Mouse (Mus musculus): ENCODE measurements around the gene Nme4. TPM values are rescaled to one million over a fixed set of nuclear protein-coding genes. Genes with fewer than 3 reads are reported as not detected.
"Not testable (repeated sequence)": the region's sequence is repeated elsewhere in the genome, so short reads cannot be mapped to it uniquely, and the experiment has no call there.

Gene Nme4
- polyA plus RNA-seq, 1 experiment from 2014 or later, result 30.9 TPM

DNA sequence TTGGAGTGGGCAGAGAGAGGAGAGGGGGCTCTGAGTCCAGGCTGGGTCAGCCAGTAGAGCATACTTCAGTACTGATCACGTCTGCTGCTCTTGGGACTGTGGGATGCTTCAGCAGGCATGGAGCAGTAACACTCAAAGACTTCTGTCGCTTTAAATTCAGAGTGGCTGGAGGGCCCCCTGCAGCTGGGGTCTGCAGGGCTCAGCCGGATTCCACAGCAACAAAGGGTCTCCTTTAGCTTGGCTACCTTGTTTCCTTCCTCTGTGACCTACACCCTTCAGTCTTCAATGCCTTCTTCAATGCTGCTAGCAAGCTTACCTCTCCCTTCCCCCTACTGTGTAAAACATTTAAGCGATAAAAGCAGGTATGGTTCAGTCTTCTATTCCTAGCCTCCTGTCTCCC, 15.6 kb upstream of the Nme4 start:
- ATAC-seq (ENCODE audit: low FRiP score, low TSS enrichment), result no peak
- H3K9ac ChIP-seq (ENCODE audit: low read length), result no peak overlapping the region
- WGBS, result 20% methylated on average over 4 of the region's 4 CpGs

DNA sequence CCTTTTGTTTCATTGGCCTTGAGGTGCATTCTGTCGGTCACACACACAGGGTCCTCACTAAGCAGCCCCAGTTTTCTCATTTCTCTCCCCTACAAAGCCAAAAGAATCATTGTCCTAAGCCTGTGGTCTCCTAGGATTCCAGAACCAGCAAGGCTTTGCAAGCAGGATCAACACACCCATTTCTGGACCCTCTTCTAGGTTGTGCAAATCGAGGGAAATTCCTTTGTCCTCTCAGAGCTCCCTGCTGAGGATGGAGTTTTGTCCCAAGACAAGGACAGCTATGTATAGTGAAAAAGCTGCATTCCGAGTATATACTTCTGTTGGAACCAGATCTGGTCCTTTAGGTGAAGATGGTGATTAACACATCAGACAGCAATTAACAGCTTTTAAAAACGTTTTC, 14.8 kb upstream of the Nme4 start:
- ATAC-seq (ENCODE audit: low FRiP score, low TSS enrichment) (no peak), DNase-seq (ENCODE audit: low spot score) (no peak)
- no peaks in the 10 kb centered on the region for H3K9me3 ChIP-seq (ENCODE audit: control insufficient read depth, low read length)
- no peak overlapping the region for H3K27ac ChIP-seq (replicated peaks)
- H3K4me2 ChIP-seq (replicated peaks; ENCODE audit: low read depth), result no peak overlapping the region
- WGBS, result 37% methylated on average over 4 of the region's 4 CpGs
- no peaks in the 10 kb centered on the region for H3K36me3 ChIP-seq (ENCODE audit: control insufficient read depth, insufficient read depth, low read length)
- H3K27me3 ChIP-seq (ENCODE audit: control insufficient read depth, insufficient read depth, low read length), result peaks cover 7% of the 10 kb centered on the region
- TF ChIP-seq EP300 (optimal IDR thresholded peaks at IDR 0.05), result no peak
- TF ChIP-seq CTCF (IDR thresholded peaks at IDR 0.05; ENCODE audit: low read depth), result no peak
- H3K4me1 ChIP-seq (replicated peaks; ENCODE audit: control insufficient read depth, insufficient read depth), result no peaks in the 10 kb centered on the region
- H3K4me3 ChIP-seq (ENCODE audit: low read depth, low read length), result no peak overlapping the region
- H3K9ac ChIP-seq (ENCODE audit: low read length), result no peak overlapping the region

More for the DNA sequence above, 15.6 kb upstream of the Nme4 start:
- no peaks in the 10 kb centered on the region for H3K4me1 ChIP-seq (replicated peaks; ENCODE audit: control insufficient read depth, insufficient read depth)
- H3K36me3 ChIP-seq (ENCODE audit: control insufficient read depth, insufficient read depth, low read length), result no peaks in the 10 kb centered on the region
- H3K9me3 ChIP-seq (ENCODE audit: control insufficient read depth, low read length), result no peaks in the 10 kb centered on the region
- no peak overlapping the region for H3K27ac ChIP-seq (replicated peaks)
- TF ChIP-seq EP300 (optimal IDR thresholded peaks at IDR 0.05) (no peak), CTCF (IDR thresholded peaks at IDR 0.05; ENCODE audit: low read depth) (no peak)
- H3K27me3 ChIP-seq (ENCODE audit: control insufficient read depth, insufficient read depth, low read length), result peaks cover 9% of the 10 kb centered on the region
- DNase-seq (ENCODE audit: low spot score), result no peak
- no peak overlapping the region for H3K4me3 ChIP-seq (ENCODE audit: low read depth, low read length)
- H3K4me2 ChIP-seq (replicated peaks; ENCODE audit: low read depth), result no peak overlapping the region

DNA sequence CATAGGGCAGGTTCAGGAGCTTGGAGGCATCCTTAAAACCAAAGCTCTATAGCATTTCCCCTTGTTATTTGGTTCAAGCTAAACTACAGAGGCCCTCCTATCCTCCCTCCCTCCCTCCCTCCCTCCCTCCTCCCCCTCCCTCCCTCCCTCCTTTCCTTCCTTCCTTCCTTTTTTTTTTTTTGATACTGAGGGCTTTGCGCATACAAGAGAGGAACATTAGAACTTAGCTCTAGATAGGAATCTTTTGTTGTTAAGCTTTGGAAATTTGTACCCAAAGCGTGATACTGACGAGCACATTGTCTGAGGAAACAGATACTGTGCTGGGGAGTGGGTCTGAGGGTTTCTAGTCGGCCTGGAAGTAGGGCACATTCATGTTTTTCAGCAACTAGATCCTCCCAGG, 10.2 kb upstream of the Nme4 start:
- ATAC-seq (ENCODE audit: low FRiP score, low TSS enrichment) (no peak), DNase-seq (ENCODE audit: low spot score) (no peak)
- no peak overlapping the region for H3K4me2 ChIP-seq (replicated peaks; ENCODE audit: low read depth)
- no peak overlapping the region for H3K9ac ChIP-seq (ENCODE audit: low read length)
- no peaks in the 10 kb centered on the region for H3K9me3 ChIP-seq (ENCODE audit: control insufficient read depth, low read length)
- WGBS, result 54% methylated on average over 3 of the region's 4 CpGs
- no peaks in the 10 kb centered on the region for H3K4me1 ChIP-seq (replicated peaks; ENCODE audit: control insufficient read depth, insufficient read depth)
- no peak overlapping the region for H3K27ac ChIP-seq (replicated peaks)
- no peaks in the 10 kb centered on the region for H3K36me3 ChIP-seq (ENCODE audit: control insufficient read depth, insufficient read depth, low read length)
- H3K27me3 ChIP-seq (ENCODE audit: control insufficient read depth, insufficient read depth, low read length), result no peaks in the 10 kb centered on the region
- TF ChIP-seq CTCF (IDR thresholded peaks at IDR 0.05; ENCODE audit: low read depth) (no peak), EP300 (optimal IDR thresholded peaks at IDR 0.05) (no peak)
- no peak overlapping the region for H3K4me3 ChIP-seq (ENCODE audit: low read depth, low read length)

DNA sequence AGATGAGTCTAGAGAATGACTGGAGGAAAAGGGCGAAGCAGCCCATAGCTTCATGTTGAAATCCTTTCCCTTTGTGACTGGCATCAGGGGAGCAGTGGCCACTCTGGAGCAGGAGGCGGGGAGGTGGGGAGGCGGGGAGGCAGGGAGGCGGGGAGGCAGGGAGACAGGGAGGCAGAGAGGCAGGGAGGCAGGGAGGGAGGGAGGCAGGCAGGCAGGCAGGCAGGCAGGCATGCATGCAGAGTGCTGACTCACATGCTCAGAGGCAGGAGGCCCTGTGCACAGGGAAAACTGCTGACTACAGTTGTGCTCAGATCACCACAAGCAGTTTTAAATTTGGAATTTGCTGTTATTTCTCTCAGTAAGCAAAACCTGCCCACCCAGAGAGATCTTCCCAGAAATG, 6.1 kb upstream of the Nme4 start:
- peak; percentile 58 for DNase-seq (ENCODE audit: low spot score)
- H3K9ac ChIP-seq (ENCODE audit: low read length), result no peak overlapping the region
- ATAC-seq (ENCODE audit: low FRiP score, low TSS enrichment), result peak; percentile 72
- H3K9me3 ChIP-seq (ENCODE audit: control insufficient read depth, low read length), result no peaks in the 10 kb centered on the region
- WGBS, result 52% methylated on average over 3 of the region's 4 CpGs
- no peaks in the 10 kb centered on the region for H3K36me3 ChIP-seq (ENCODE audit: control insufficient read depth, insufficient read depth, low read length)
- H3K27ac ChIP-seq (replicated peaks), result no peak overlapping the region
- no peak overlapping the region for H3K4me3 ChIP-seq (ENCODE audit: low read depth, low read length)
- no peaks in the 10 kb centered on the region for H3K4me1 ChIP-seq (replicated peaks; ENCODE audit: control insufficient read depth, insufficient read depth)
- no peak for TF ChIP-seq EP300 (optimal IDR thresholded peaks at IDR 0.05)
- no peak overlapping the region for H3K4me2 ChIP-seq (replicated peaks; ENCODE audit: low read depth)
- H3K27me3 ChIP-seq (ENCODE audit: control insufficient read depth, insufficient read depth, low read length), result no peaks in the 10 kb centered on the region

DNA sequence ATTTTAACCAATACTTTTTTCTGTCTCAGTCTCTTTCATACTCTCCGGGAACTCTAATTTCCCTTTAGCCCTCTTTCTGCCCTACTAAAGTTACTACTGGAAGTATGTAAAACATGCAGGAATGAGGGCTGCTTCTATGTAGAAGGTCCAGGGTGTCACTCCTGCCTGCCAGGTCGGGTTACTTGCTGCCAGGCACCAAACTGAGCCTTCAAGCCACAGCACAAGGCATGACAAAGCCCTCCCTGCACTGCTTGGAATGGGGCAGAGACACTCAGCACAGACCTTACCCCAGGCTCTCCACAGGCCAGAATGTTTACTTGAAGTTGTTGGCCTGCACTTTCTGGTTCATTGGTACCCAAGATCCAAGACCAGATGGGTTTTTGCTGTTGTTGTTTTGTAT, 4.8 kb upstream of the Nme4 start:
- ATAC-seq (ENCODE audit: low FRiP score, low TSS enrichment) (no peak), DNase-seq (ENCODE audit: low spot score) (no peak)
- 50% methylated on average over 2 of the region's 2 CpGs for WGBS
- no peaks in the 10 kb centered on the region for H3K27me3 ChIP-seq (ENCODE audit: control insufficient read depth, insufficient read depth, low read length)
- H3K27ac ChIP-seq (replicated peaks), result no peak overlapping the region
- no peak overlapping the region for H3K4me2 ChIP-seq (replicated peaks; ENCODE audit: low read depth)
- H3K4me3 ChIP-seq (ENCODE audit: low read depth, low read length), result no peak overlapping the region
- no peaks in the 10 kb centered on the region for H3K9me3 ChIP-seq (ENCODE audit: control insufficient read depth, low read length)
- no peak overlapping the region for H3K9ac ChIP-seq (ENCODE audit: low read length)
- H3K36me3 ChIP-seq (ENCODE audit: control insufficient read depth, insufficient read depth, low read length), result no peaks in the 10 kb centered on the region
- H3K4me1 ChIP-seq (replicated peaks; ENCODE audit: control insufficient read depth, insufficient read depth), result no peaks in the 10 kb centered on the region
- TF ChIP-seq CTCF (IDR thresholded peaks at IDR 0.05; ENCODE audit: low read depth) (no peak), EP300 (optimal IDR thresholded peaks at IDR 0.05) (no peak)

DNA sequence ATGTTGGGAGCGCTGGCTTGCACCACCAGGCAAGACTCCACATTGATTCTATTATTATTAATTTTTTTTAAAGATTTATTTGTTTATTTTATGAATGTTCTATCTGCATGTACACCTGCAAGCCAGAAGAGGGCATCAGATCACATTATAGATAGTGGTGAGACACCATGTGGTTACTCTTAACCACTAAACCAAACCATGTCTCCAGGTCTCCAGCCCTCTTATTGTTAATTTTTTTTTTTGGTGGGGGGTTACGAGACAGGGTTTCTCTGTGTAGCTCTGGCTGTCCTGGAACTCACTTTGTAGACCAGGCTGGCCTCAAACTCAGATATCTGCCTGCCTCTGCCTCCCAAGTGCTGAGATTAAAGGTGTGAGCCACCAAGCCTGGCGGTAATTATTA, 3.9 kb upstream of the Nme4 start:
- not testable (repeated sequence) for DNase-seq (ENCODE audit: low spot score); ATAC-seq (ENCODE audit: low FRiP score, low TSS enrichment); H3K4me3 ChIP-seq (ENCODE audit: low read depth, low read length); H3K4me1 ChIP-seq (replicated peaks; ENCODE audit: control insufficient read depth, insufficient read depth); H3K27ac ChIP-seq (replicated peaks); H3K4me2 ChIP-seq (replicated peaks; ENCODE audit: low read depth); H3K27me3 ChIP-seq (ENCODE audit: control insufficient read depth, insufficient read depth, low read length); H3K9me3 ChIP-seq (ENCODE audit: control insufficient read depth, low read length); H3K9ac ChIP-seq (ENCODE audit: low read length); H3K36me3 ChIP-seq (ENCODE audit: control insufficient read depth, insufficient read depth, low read length)
- peak; percentile 63 for TF ChIP-seq CTCF (IDR thresholded peaks at IDR 0.05; ENCODE audit: low read depth)
- 63% methylated on average over 3 of the region's 3 CpGs for WGBS
